Mouse (Mus musculus): ENCODE data around the gene Zcchc24. TPM values are rescaled to one million over a fixed set of nuclear protein-coding genes. Genes with fewer than 3 reads are reported as not detected.

The Zcchc24 gene
- polyA plus RNA-seq, 1 experiment from 2014 or later = 4.3 TPM

DNA sequence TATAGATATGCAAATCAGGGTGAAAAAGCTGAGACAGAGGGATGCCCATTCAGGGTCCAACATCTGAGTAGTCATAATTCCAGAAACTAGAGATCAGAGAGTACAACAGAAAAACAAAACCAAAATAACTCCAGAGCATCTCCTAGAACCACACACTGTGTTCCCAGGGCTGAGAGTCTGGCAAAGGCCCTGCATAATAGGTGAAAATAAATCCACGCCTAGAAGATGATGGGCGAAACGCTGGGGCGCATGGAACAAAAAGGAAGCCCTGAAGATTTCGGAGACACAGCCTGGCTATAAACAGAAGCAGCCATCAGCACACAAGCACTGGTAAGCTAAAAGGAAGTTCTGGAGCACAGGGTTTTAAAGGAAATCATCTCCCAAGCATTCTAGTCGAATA, 26.2 kb upstream of the Zcchc24 start:
- no peak overlapping the region for H3K4me2 ChIP-seq

DNA sequence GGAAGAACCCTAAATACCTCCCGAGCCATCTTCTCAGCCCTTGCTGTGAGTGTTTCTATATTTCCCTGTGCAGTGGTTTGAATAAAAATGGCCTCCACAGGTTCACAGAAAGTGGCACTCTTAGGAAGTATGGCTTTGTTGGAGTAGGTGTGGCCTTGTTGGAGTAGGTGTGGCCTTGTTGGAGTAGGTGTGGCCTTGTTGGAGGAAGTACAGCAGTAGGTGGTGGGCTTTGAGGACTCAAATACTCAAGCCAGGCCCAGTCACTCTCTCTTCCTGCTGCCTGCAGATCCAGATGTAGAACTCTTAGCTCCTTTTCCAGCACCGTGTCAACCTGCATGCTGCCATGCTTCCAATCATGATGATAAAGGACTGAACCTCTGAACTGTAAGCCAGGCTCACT, 25.5 kb upstream of the Zcchc24 start:
- no peak overlapping the region for H3K4me3 ChIP-seq (replicated peaks)
- H3K4me2 ChIP-seq = no peak overlapping the region
- no peaks in the 10 kb centered on the region for H3K36me3 ChIP-seq
- H3K27ac ChIP-seq = no peak overlapping the region
- H3K9me3 ChIP-seq (replicated peaks) = no peaks in the 10 kb centered on the region
- 66% methylated on average over 2 of the region's 2 CpGs for WGBS (ENCODE audit: insufficient replicate concordance)
- no peak for ATAC-seq (ENCODE audit: low read depth)
- H3K27me3 ChIP-seq = 0 out of 2 replicates have a peak, but pooled peaks cover 4% of the 10 kb centered on the region
- H3K9ac ChIP-seq = no peak overlapping the region
- no peak for DNase-seq
- H3K4me1 ChIP-seq (replicated peaks) = peaks cover 6% of the 10 kb centered on the region; the same call in 1 of the 2 replicates

More for the DNA sequence above, 26.2 kb upstream of the Zcchc24 start:
- Histone ChIP-seq H3K9ac (no peak overlapping the region), H3K9me3 (replicated peaks) (no peaks in the 10 kb centered on the region), H3K4me3 (replicated peaks) (no peak overlapping the region), H3K27me3 (0 out of 2 replicates have a peak, but pooled peaks cover 6% of the 10 kb centered on the region), H3K4me1 (replicated peaks) (0 out of 2 replicates have a peak, but pooled peaks cover 2% of the 10 kb centered on the region), H3K36me3 (no peaks in the 10 kb centered on the region), H3K27ac (no peak overlapping the region)
- DNase-seq = no peak
- WGBS (ENCODE audit: insufficient replicate concordance) = 57% methylated on average over 6 of the region's 6 CpGs
- ATAC-seq (ENCODE audit: low read depth) = no peak

DNA sequence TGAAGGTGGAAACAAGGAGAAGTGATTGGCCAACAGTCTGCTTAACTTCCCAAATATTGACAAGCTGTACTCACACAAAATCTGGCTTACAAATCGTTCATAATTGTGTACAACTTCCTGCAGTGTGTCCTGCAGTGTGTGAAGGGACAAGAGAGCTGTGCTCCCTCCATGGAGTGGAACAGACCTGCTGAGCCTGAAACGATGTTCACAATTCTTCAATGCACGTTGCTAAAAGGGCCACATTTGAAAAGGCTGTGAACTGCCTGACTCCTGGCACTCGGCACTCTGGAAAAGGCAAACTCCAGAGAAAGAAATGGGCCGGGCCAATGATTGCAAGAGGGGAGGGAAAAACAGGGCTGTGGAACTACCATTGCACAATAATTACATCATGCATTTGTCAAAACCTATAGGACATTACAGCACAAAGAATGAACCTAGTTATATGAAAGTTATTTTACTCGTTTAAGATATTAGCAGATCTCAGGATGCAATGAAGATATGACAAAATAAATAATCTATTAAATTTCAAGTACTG, 22.0 kb upstream of the Zcchc24 start:
- Histone ChIP-seq H3K4me1 (replicated peaks) (peaks cover 12% of the 10 kb centered on the region; the same call in 1 of the 2 replicates), H3K36me3 (no peaks in the 10 kb centered on the region), H3K9me3 (replicated peaks) (no peaks in the 10 kb centered on the region), H3K27ac (peak overlapping the region; percentile 62), H3K27me3 (no peaks in the 10 kb centered on the region), H3K4me2 (no peak overlapping the region), H3K4me3 (replicated peaks) (no peak overlapping the region), H3K9ac (no peak overlapping the region)
- DNase-seq (no peak), ATAC-seq (ENCODE audit: low read depth) (peak; percentile 40; the same call in 1 of the 2 replicates)
- WGBS (ENCODE audit: insufficient replicate concordance) = 46% methylated on average over 6 of the region's 6 CpGs

DNA sequence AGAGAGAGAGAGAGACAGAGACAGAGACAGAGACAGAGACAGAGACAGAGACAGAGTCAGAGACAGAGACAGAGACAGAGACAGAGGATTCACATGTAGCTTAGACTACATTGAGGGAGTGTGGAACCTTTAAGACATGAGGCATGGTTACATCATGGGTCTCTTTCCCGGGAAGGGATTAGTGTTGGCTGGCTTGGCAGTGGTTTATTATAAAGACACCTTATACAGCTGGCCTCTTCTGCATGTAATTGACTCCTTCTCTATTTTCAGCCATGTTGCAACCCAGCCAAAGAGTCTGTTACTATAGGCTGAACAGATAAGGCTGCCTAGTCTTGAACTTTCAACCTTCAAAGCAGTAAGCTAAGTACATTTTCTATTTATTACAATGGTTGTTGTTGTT, 21.1 kb upstream of the Zcchc24 start:
- Histone ChIP-seq H3K4me3 (replicated peaks) (no peak overlapping the region), H3K9me3 (replicated peaks) (no peaks in the 10 kb centered on the region), H3K27me3 (no peaks in the 10 kb centered on the region), H3K4me2 (no peak overlapping the region), H3K27ac (no peak overlapping the region), H3K36me3 (no peaks in the 10 kb centered on the region), H3K9ac (no peak overlapping the region), H3K4me1 (replicated peaks) (peaks cover 12% of the 10 kb centered on the region; the same call in 1 of the 2 replicates)
- 61% methylated on average over 1 of the region's 1 CpGs for WGBS (ENCODE audit: insufficient replicate concordance)
- no peak for ATAC-seq (ENCODE audit: low read depth)
- DNase-seq = no peak

DNA sequence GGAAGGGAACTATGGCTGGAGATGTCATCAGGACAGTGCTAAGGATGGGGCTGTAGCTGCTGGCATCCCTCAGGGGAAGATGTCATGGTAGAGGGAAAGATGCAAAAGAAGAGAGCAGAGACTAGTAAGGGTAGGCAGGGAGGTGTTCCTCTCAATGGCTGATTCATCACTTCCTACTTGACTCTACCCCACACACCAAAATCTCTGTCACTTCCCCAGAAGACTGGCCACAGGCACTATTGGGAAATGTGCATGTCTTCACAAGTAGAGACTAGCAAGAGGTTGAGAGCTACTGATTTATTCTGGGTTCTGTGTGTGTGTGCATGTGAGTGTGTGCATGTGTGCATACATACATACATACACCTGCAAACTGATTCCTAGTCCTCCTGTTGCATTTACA, 20.4 kb upstream of the Zcchc24 start:
- H3K27me3 ChIP-seq = no peaks in the 10 kb centered on the region

DNA sequence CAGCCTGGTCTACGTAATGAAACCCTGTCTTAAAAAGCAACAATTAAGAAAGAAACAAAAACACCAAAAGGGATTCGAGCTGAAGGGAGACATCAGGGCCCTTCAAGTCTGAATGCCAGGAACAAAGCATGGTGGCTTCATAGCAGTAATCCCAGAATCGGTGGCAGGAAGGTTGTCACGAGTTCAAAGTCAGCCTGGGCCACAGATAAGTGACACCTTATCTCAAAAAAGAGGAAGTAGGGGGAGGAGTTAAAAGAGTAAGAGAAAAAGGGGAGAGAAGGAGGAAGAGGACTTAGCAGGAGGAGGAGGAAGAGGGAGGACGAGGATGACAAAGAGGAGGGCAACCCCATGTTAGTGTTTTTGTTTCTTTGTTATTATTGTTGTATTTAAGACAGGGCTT, 19.4 kb upstream of the Zcchc24 start:
- Histone ChIP-seq H3K27ac (no peak overlapping the region), H3K4me1 (replicated peaks) (peaks cover 12% of the 10 kb centered on the region; the same call in 1 of the 2 replicates), H3K9ac (no peak overlapping the region), H3K4me3 (replicated peaks) (no peak overlapping the region), H3K36me3 (no peaks in the 10 kb centered on the region), H3K9me3 (replicated peaks) (no peaks in the 10 kb centered on the region), H3K27me3 (no peaks in the 10 kb centered on the region), H3K4me2 (no peak overlapping the region)
- WGBS (ENCODE audit: insufficient replicate concordance) = 31% methylated on average over 5 of the region's 5 CpGs
- no peak for ATAC-seq (ENCODE audit: low read depth)
- DNase-seq = no peak

More for the DNA sequence above, 20.4 kb upstream of the Zcchc24 start:
- Histone ChIP-seq H3K4me1 (replicated peaks) (peaks cover 12% of the 10 kb centered on the region; the same call in 1 of the 2 replicates), H3K4me2 (no peak overlapping the region), H3K9me3 (replicated peaks) (no peaks in the 10 kb centered on the region), H3K9ac (no peak overlapping the region), H3K36me3 (no peaks in the 10 kb centered on the region), H3K27ac (no peak overlapping the region), H3K4me3 (replicated peaks) (no peak overlapping the region)
- no peak for ATAC-seq (ENCODE audit: low read depth)
- no peak for DNase-seq

DNA sequence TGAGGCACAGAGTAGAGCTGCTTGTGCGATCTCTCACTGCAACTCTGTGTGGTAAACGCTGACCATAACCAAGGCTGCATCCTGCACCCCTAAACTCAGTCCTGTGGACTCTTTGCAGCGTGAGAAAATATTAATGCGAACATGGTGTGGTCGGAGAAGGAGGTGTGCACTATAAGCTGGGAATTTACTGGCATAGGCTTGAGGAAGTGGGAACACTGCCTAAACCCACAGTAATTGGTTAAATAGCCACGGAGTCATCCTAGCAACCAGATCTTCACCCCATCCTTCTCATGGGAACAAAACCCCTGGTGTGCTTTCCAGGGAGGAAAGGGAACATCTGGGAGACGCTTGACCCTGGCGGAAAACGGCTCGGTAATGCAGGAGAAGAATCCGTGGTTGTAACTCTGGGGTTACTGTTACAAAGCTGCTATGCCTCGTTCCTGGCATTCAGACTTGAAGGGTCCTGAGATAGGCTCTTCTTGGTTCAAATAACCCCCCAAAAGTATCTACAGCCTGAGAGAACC, 18.6 kb upstream of the Zcchc24 start:
- ATAC-seq (ENCODE audit: low read depth) (no peak), DNase-seq (no peak)
- Histone ChIP-seq H3K4me1 (replicated peaks) (peaks cover 15% of the 10 kb centered on the region; the same call in 1 of the 2 replicates), H3K4me3 (replicated peaks) (no peak overlapping the region), H3K9ac (no peak overlapping the region), H3K9me3 (replicated peaks) (no peaks in the 10 kb centered on the region), H3K27me3 (no peaks in the 10 kb centered on the region), H3K36me3 (no peaks in the 10 kb centered on the region), H3K4me2 (no peak overlapping the region), H3K27ac (no peak overlapping the region)
- WGBS (ENCODE audit: insufficient replicate concordance) = 70% methylated on average over 12 of the region's 12 CpGs

DNA sequence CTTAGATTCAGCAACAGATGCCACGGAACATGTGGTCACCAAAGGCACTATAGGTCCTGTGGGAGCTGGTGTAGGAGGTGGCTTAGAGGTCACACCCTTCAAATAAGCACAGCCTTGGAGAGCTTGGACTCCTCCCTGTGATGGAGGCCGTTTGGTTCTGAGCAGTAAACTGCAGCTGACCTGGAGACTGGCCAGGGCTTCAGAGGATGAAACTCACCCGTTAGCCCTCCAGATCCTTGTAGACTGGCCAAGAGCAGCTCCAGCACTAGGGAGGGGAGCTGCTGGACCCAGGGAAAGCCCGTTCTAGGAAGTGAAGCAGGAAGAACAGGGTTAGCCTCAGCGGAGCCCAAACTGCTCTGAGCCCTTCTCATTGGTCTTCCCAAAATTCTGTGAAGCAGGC, 18.1 kb upstream of the Zcchc24 start:
- no peaks in the 10 kb centered on the region for H3K36me3 ChIP-seq
- H3K4me3 ChIP-seq (replicated peaks) = no peak overlapping the region
- DNase-seq = no peak
- H3K4me2 ChIP-seq = no peak overlapping the region
- H3K4me1 ChIP-seq (replicated peaks) = peaks cover 15% of the 10 kb centered on the region; the same call in 1 of the 2 replicates
- H3K27ac ChIP-seq = no peak overlapping the region
- H3K9me3 ChIP-seq (replicated peaks) = no peaks in the 10 kb centered on the region
- H3K9ac ChIP-seq = no peak overlapping the region
- ATAC-seq (ENCODE audit: low read depth) = no peak
- H3K27me3 ChIP-seq = no peaks in the 10 kb centered on the region
- WGBS (ENCODE audit: insufficient replicate concordance) = 41% methylated on average over 5 of the region's 5 CpGs

DNA sequence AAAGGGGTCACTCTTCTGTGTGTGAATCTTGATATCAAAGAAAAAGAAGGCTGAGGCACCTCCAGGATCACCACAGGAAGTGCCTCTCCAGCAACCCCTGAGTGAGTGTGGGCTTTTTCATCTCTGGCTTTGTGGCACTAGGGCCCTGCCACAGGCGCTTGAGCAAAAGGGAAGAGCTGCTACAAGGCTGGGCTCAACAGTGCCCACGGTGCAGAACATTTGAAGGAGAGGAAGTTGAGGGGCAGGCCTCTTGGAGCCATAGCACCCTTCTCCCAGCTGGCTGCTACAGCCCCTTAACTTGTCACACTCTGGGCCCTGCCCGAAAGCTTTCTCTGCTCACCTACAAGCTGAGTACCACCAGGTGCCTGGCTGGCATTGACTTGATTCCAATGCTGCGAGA, 16.4 kb upstream of the Zcchc24 start:
- WGBS (ENCODE audit: insufficient replicate concordance) = 52% methylated on average over 4 of the region's 4 CpGs
- Histone ChIP-seq H3K4me1 (replicated peaks) (peaks cover 13% of the 10 kb centered on the region; the same call in 1 of the 2 replicates), H3K36me3 (no peaks in the 10 kb centered on the region), H3K27ac (no peak overlapping the region), H3K9me3 (replicated peaks) (no peaks in the 10 kb centered on the region), H3K4me3 (replicated peaks) (no peak overlapping the region), H3K4me2 (no peak overlapping the region), H3K27me3 (no peaks in the 10 kb centered on the region), H3K9ac (no peak overlapping the region)
- no peak for ATAC-seq (ENCODE audit: low read depth)
- no peak for DNase-seq

DNA sequence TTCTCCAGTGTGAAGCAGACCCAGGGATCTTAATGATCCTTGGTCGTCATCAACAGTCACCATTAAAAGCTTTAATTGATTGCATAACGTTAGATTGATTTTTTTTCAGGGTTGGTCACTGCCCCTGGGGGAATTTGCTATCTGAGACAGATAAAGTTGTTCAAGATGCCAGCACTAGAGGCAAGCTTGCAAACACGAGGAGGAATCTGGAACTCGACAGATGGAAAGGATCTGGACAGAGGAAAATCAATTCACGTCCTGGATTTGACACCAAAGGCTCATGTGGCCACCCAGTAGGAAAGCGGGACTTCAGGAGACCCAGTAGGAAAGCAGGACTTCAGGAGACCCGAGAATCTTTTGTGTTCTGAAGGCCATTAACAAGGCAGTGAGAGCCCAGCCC, 14.4 kb upstream of the Zcchc24 start:
- no peak overlapping the region for H3K27ac ChIP-seq
- 49% methylated on average over 7 of the region's 7 CpGs for WGBS (ENCODE audit: insufficient replicate concordance)
- H3K4me2 ChIP-seq = no peak overlapping the region
- no peak overlapping the region for H3K9ac ChIP-seq
- no peaks in the 10 kb centered on the region for H3K27me3 ChIP-seq
- H3K36me3 ChIP-seq = no peaks in the 10 kb centered on the region
- DNase-seq (no peak), ATAC-seq (ENCODE audit: low read depth) (no peak)
- no peak overlapping the region for H3K4me3 ChIP-seq (replicated peaks)
- H3K9me3 ChIP-seq (replicated peaks) = no peaks in the 10 kb centered on the region
- H3K4me1 ChIP-seq (replicated peaks) = 0 out of 2 replicates have a peak, but pooled peaks cover 6% of the 10 kb centered on the region

DNA sequence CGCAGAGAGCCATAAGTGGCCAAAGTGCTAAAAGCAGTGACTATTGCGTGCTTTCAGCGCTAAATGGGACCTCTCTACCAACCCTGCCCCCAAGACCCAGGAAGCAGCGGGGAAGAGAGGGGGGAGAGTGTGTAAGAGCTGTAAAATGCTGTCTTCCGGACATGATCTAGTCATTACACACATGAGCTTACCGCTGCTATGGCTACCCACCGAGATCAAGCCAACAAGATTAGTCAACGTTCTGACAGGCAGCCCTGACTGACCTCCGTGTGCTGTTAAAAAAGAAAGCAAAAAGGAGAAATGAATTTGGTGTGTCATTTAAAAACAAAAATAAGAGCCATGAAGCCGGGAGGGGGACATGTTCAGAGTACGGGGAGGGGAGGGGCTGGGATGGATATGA, 11.8 kb upstream of the Zcchc24 start:
- no peaks in the 10 kb centered on the region for H3K9me3 ChIP-seq (replicated peaks)
- no peak for ATAC-seq (ENCODE audit: low read depth)
- no peak overlapping the region for H3K4me2 ChIP-seq
- no peak overlapping the region for H3K9ac ChIP-seq
- WGBS (ENCODE audit: insufficient replicate concordance) = 64% methylated on average over 11 of the region's 11 CpGs
- H3K27me3 ChIP-seq = no peaks in the 10 kb centered on the region
- H3K4me1 ChIP-seq (replicated peaks) = peaks cover 3% of the 10 kb centered on the region; the same call in 1 of the 2 replicates
- H3K27ac ChIP-seq = no peak overlapping the region
- no peaks in the 10 kb centered on the region for H3K36me3 ChIP-seq
- no peak for DNase-seq
- no peak overlapping the region for H3K4me3 ChIP-seq (replicated peaks)

DNA sequence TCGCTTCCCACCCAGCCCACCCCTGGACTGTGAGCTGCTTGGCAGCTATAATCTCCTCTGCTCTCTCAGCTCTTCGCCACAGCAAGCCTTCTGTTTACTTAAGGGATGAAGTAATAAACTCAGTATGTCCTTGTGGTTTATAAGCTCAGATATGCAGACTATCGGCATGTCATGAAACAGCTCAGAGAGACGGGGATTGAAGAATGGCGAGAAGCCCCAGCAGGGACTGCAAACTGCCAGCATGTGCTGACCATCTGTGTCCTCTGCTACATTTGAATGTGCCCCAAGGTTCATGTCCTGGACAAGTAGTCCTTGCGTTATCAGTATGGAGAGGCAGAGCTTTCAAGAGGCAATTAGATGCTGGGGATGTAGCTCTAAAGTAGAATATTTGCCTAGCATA, 7.5 kb upstream of the Zcchc24 start:
- ATAC-seq (ENCODE audit: low read depth) = no peak
- no peaks in the 10 kb centered on the region for H3K36me3 ChIP-seq
- H3K9ac ChIP-seq = no peak overlapping the region
- no peak overlapping the region for H3K4me3 ChIP-seq (replicated peaks)
- no peak overlapping the region for H3K4me2 ChIP-seq
- no peaks in the 10 kb centered on the region for H3K9me3 ChIP-seq (replicated peaks)
- 0 out of 2 replicates have a peak, but pooled peaks cover 4% of the 10 kb centered on the region for H3K27me3 ChIP-seq
- 61% methylated on average over 6 of the region's 6 CpGs for WGBS (ENCODE audit: insufficient replicate concordance)
- peaks cover 21% of the 10 kb centered on the region for H3K4me1 ChIP-seq (replicated peaks)
- no peak for DNase-seq
- H3K27ac ChIP-seq = no peak overlapping the region

Data from liver, embryonic 13.5 days (tissue).